Mouse (Mus musculus): ENCODE measurements around the gene Mlxip.

The Mlxip gene

GRCm38 (mm10) chr5:123382686-123383085, 11.9 kb upstream of the Mlxip start:
- DNase-seq (ENCODE audit: low spot score in 2 of 2) = no peak

DNA sequence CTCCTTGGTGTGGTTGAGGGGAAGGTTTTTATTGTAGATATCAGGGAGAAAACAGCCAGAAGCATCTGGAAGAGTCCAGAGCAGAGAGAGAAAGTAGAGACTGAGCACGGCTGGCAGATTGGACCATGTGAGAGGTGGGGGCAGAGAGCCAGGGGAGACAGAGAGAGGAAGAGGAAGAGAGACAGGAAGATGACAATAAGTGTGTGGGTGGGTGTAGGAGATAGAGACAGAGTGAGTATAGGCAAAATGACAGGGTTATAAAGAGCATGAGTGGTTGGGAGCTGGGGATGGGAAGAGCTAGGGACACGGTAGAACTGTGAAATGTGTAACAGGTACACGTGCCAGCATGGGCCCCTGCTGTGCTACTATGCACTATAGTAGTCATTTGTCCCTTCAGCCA, 6.1 kb upstream of the Mlxip start:
- no peak for DNase-seq (ENCODE audit: low spot score in 2 of 2)

- no peak for DNase-seq (ENCODE audit: low spot score in 2 of 2)
Observed at GRCm38 (mm10) chr5:123390536-123391441, 3.8 kb upstream of the Mlxip start.

DNA sequence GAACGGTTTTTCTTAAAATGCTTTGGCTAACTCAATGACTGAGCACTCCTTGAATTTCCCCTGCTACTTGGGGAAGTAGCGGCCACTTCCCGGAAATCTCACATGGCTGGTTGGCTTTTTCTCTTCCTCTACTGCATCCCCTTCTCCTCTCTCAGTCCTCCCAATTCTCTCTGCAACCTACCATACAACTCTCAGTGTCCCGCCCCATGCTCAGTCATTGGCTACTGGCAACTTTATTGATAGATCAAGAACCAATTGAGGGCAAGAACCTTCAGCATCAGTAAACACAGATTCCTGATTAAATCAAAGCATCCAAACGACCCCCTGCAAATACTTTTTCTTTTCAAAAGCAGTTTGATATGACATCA, 3.2 kb upstream of the Mlxip start:
- peak; percentile 74 to 86 for DNase-seq (ENCODE audit: low spot score in 2 of 2)

GRCm38 (mm10) chr5:123393786-123394302, 754 bp upstream of the Mlxip start:
- DNase-seq (ENCODE audit: low spot score in 2 of 2) = no peak

DNA sequence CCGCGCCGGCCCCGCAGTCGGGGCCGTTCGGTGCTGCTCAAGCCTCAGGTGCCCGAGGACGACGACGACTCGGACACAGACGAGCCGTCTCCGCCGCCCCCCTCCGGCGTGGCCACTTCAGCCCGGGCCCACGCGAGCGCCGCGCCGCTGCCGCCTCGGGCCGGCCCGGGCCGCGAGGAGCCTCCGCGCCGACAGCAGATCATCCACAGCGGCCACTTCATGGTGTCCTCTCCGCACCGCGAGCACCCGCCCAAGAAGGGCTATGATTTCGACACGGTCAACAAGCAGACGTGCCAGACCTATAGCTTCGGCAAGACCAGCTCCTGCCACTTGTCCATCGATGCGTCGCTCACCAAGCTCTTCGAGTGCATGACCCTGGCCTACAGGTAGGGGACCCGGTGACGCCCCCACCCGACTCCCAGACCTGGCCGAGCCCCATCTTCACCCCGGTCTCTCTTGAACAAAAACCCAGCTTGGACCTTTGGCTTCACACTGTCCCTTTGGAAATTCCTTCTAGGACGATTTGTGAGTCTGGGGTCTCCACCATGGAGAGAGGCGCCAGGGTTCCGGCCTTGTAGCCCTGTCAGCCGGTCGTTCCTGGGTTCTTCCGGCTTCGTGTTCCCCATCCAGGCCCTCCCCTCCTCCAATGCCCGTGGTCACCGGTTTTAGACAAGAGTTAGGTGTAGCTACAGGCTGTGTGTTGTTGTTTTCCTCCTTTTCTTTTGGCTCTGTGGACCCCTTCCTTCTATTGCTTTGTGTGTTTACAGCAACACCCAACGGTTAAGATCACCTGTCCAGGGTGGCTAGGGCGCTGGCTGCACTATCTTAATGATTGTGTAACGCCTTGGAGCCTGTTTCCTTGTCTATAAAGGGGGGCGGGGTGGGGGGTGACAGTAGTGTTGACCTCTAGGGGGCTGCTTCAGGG, 621 bp downstream of the Mlxip start:
- peak in 1 of 2 experiments; percentile 35 for DNase-seq (ENCODE audit: low spot score in 2 of 2)

DNA sequence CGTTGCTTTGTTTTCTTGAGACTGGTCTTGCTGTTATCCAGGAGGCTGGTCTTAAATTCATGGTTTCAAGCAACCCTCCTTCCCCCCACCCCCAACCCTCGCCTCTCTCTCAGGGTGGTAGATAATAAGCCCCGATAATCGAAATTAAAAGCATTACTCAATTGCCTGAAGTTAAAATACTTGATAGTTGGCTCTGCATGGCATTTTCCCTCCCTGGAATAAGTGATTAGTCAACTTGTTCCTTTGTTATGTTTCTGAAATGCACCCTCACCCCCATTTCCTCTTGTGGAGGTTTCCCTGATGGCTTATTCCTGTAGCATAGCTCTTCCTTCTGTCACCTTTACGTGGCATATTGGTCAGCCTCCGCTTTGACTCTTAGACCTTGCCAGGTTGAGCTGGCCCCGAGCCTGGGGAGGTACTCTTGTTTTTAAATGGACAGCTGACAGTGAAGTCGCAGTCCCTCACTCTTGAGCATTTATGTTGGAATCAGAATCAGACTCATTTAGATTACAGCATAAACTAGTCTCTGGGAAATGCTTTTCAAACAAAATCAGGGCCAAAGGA, 2.4 kb downstream of the Mlxip start:
- DNase-seq (ENCODE audit: low spot score in 2 of 2) = no peak

- no peak for DNase-seq (ENCODE audit: low spot score in 2 of 2)
Observed at GRCm38 (mm10) chr5:123397786-123398185, 3.2 kb downstream of the Mlxip start.

GRCm38 (mm10) chr5:123398856-123399498, 4.4 kb downstream of the Mlxip start:
- DNase-seq (ENCODE audit: low spot score in 2 of 2) = no peak

- DNase-seq (ENCODE audit: low spot score in 2 of 2) = no peak
Observed at GRCm38 (mm10) chr5:123404480-123404879, 9.9 kb downstream of the Mlxip start.

- no peak for DNase-seq (ENCODE audit: low spot score in 2 of 2)
Observed at GRCm38 (mm10) chr5:123406952-123407351, 12.4 kb downstream of the Mlxip start.

GRCm38 (mm10) chr5:123408176-123408575, 13.6 kb downstream of the Mlxip start:
- no peak for DNase-seq (ENCODE audit: low spot score in 2 of 2)

- DNase-seq (ENCODE audit: low spot score in 2 of 2) = no peak
Observed at GRCm38 (mm10) chr5:123412193-123412592, 17.6 kb downstream of the Mlxip start.

DNA sequence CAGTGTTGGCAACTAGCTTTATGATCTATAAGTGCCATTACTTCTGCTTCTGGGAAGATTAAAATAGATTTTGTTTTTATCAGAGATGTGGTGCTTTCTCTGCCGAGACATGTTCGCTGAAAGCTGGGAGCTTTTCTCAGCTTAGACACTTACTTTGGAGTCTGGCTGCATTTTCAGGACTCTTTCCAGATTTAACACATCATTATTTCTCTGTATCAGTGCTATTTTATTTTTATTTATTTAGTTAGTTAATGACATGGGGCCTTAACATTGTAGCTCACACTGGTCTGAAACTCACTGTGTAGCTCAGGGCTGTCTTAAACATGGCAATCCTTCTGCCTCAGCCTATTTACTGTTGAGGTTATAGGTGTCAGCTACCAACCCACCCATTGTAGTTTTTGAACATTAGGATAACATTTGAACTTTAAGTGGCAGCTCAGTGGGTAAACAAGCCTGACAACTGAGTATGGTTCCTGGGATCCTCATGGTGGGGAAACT, 19.3 kb downstream of the Mlxip start:
- DNase-seq (ENCODE audit: low spot score in 2 of 2) = no peak

GRCm38 (mm10) chr5:123416149-123416548, 21.6 kb downstream of the Mlxip start:
- no peak for DNase-seq (ENCODE audit: low spot score in 2 of 2)

DNA sequence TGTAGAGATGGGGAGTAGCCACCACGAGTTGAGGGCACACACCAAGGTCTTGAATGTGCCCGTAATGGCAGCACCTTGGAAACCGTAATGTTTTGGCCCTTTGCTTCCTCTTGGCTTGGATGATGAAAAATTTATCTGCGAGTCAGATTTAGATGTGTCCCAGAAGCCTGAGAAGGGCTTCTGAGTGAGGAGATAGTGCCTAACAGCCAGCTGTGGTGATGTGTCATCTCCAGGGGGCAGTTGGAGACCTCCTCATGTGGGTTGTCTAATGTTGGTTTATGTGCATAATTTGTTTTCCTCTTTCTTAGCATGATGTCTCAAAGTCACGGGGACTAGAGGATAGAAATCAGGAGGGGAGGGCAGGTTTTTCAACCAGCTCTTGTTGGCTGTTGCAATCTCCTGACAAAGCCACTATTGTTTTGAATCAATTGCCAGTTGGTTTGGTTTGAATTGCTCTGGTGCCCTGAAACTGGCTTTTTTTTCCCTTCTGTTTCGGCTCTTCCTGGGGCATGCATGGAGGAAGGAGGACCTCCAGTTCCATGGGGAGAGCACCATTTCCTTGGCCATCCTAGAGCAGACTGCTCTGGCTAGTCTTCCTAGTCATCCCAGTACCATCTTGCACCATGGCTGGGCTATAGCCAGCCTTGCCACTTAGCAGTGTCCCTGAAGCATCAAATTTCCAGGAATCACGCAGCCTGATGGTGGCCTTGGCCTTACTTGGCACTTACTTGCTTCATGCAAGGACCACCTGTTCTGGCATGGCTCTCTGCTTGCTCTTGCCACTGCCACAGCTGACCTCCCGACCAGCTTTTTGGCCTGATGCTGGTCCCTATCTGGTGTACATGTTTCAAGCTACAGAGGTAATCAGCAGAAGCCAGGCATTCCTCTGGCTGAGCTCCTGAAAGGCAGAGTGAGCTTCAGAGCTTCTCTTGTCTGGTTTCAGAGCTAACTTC, 22.2 kb downstream of the Mlxip start:
- no peak for DNase-seq (ENCODE audit: low spot score in 2 of 2)

- DNase-seq (ENCODE audit: low spot score in 2 of 2) = no peak
Observed at GRCm38 (mm10) chr5:123423885-123424284, 29.3 kb downstream of the Mlxip start.

DNA sequence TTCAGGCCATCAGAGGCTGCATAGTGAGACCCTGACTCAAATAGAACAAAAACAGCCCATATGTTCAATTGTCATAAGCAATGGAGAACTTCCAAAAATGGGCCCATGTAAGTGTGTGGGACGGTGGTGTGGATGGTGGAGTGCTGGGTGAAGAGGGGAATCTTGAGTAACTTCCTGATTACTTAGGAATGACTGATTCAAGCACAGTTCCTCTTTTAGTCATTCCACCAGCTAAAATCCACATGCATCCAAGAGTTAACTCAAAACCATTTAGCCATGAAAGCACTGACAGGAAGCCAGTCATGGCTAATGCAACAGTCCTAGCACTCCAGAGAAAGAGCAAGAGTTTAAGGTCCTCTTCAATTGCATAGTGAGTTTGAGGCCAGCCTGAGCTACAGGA, 33.0 kb downstream of the Mlxip start:
- no peak for DNase-seq (ENCODE audit: low spot score in 2 of 2)

GRCm38 (mm10) chr5:123431524-123432304, 37.1 kb downstream of the Mlxip start:
- DNase-seq (ENCODE audit: low spot score in 2 of 2) = peak; percentile 74

Measured in right cerebral cortex, postnatal 10 days (tissue).